Mouse (Mus musculus) kidney, adult 2 months (tissue): ENCODE data around the gene Kcnmb3. TPM values are rescaled to one million over a fixed set of nuclear protein-coding genes. Genes with fewer than 3 reads are reported as not detected.

Experiments
- DNase-seq: peaks from one replicate; pipeline ENCODE4 v3.0.0; 2021
- H3K27ac ChIP-seq: fragments of 200-500 bp; 2 replicates; pipeline ENCODE4 v1.5.1; 2012; ENCODE audit warnings: low read depth, low read length, control low read depth, inconsistent platforms; ENCODE audit not compliant: insufficient read depth
- H3K27me3 ChIP-seq: fragments of 200-500 bp; replicated peaks from 2 replicates; pipeline ENCODE4 v1.6.1; 2012; ENCODE audit warnings: mild to moderate bottlenecking, moderate library complexity, low read length, inconsistent platforms; ENCODE audit not compliant: control insufficient read depth, insufficient read depth
- H3K36me3 ChIP-seq: fragments of 200-500 bp; 2 replicates; pipeline ENCODE4 v1.6.1; 2012; ENCODE audit warnings: mild to moderate bottlenecking, moderate library complexity, low read length, inconsistent platforms; ENCODE audit not compliant: control insufficient read depth, insufficient read depth
- H3K4me1 ChIP-seq: fragments of 200-500 bp; 2 replicates; pipeline ENCODE4 v1.6.1; 2011; ENCODE audit warnings: low read length; ENCODE audit not compliant: control insufficient read depth, insufficient read depth
- H3K4me3 ChIP-seq: fragments of 200-500 bp; 2 replicates; pipeline ENCODE4 v1.5.1; 2011; ENCODE audit warnings: mild to moderate bottlenecking, low read depth, low read length, control low read depth; ENCODE audit not compliant: insufficient read depth
- CTCF ChIP-seq: fragments of 200-500 bp; conservative IDR thresholded peaks from 2 replicates; pipeline ENCODE4 v1.5.1; 2011; ENCODE audit warnings: low read depth, mild to moderate bottlenecking, control low read depth, low read length, moderate library complexity, mixed read lengths; ENCODE audit not compliant: insufficient read depth, insufficient read length
- POLR2A ChIP-seq: fragments of 200-500 bp; IDR thresholded peaks from one replicate; pipeline ENCODE4 v1.6.1; 2011; ENCODE audit warnings: low read depth, low read length, control low read depth
- WGBS: fragments of 180-500 bp; shearing (Covaris S2); methylation state at CpG from one replicate; pipeline ENCODE4 v1.1.7; 2018; 5-methylcytosine and 5-hydroxymethylcytosine counted together
- polyA plus RNA-seq: library from polyadenylated mRNA; depleted of rRNA; stranded (reverse); fragments of >200 nt; gene quantifications from 2 replicates; pipeline ENCODE4 v1.2.3, GENCODE M21; 2012

Gene Kcnmb3
- polyA plus RNA-seq, 1 experiment = 0.05 TPM

- 52% methylated on average over 10 of the region's 10 CpGs for WGBS
- Histone ChIP-seq H3K27me3 (no peaks in the 10 kb centered on the region), H3K4me3 (no peak overlapping the region), H3K36me3 (no peaks in the 10 kb centered on the region), H3K4me1 (peaks cover 11% of the 10 kb centered on the region), H3K27ac (no peak overlapping the region)
- no peak for DNase-seq
- TF ChIP-seq POLR2A (no peak), CTCF (no peak)
Observed at GRCm38 (mm10) chr3:32473184-32473583, 18.8 kb downstream of the Kcnmb3 start.

DNA sequence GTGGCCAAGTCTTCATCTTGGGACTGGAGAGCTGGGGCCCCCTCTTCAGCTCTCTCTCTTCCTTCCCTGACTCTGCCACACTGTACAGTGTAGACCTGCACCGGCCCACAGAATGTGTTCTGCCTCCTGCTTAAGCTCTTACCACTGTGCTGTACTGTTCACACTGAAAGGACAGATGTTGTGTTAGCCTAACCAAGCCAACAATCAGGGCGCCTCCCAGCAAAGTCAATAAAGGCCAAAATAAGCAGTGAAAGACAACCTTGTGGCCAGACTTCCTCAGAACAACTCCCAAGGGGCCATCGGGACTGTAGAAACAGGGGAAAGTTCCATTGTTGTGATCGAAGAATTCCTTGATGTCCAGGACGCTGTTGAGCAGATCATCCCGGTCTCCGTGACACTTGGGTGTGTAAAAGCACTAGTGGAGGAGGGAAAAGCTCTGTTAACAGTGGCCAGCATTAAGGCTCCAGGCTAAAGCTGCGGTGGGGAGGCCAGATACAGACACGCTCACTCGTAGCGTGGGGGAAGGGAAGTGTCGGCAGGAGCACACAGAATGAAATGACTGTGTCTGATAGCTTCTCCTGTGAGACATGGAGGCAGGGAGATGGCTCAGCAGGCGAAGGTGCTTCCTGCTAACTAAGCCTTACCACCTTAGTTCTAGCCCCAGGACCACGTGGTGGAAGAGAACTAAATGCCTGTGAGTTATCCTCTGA, 19.7 kb downstream of the Kcnmb3 start:
- no peak for DNase-seq
- Histone ChIP-seq H3K27me3 (no peaks in the 10 kb centered on the region), H3K4me3 (no peak overlapping the region), H3K27ac (no peak overlapping the region), H3K36me3 (no peaks in the 10 kb centered on the region), H3K4me1 (peaks cover 11% of the 10 kb centered on the region)
- no peak for TF ChIP-seq CTCF
- no peak for TF ChIP-seq POLR2A
- WGBS = 48% methylated on average over 14 of the region's 14 CpGs

- TF ChIP-seq CTCF = no peak
- no peak for TF ChIP-seq POLR2A
- peak; percentile 57 for DNase-seq
- H3K36me3 ChIP-seq = no peaks in the 10 kb centered on the region
- H3K4me3 ChIP-seq = no peak overlapping the region
- WGBS = 29% methylated on average over 6 of the region's 6 CpGs
- peaks cover 11% of the 10 kb centered on the region for H3K4me1 ChIP-seq
- H3K27ac ChIP-seq = peak overlapping the region; percentile 26; the same call in 1 of the 2 replicates
- no peaks in the 10 kb centered on the region for H3K27me3 ChIP-seq
Observed at GRCm38 (mm10) chr3:32471098-32471497, 20.9 kb downstream of the Kcnmb3 start.

- DNase-seq = no peak
- Histone ChIP-seq H3K27ac (no peak overlapping the region), H3K4me1 (peaks cover 11% of the 10 kb centered on the region), H3K4me3 (no peak overlapping the region), H3K27me3 (no peaks in the 10 kb centered on the region), H3K36me3 (no peaks in the 10 kb centered on the region)
- WGBS = 66% methylated on average over 7 of the region's 7 CpGs
- TF ChIP-seq POLR2A = no peak
- TF ChIP-seq CTCF = no peak
Observed at GRCm38 (mm10) chr3:32470449-32470848, 21.6 kb downstream of the Kcnmb3 start.

GRCm38 (mm10) chr3:32468411-32468810, 23.6 kb downstream of the Kcnmb3 start:
- Histone ChIP-seq H3K4me3 (no peak overlapping the region), H3K27ac (no peak overlapping the region), H3K36me3 (0 out of 2 replicates have a peak, but pooled peaks cover 1% of the 10 kb centered on the region), H3K27me3 (no peaks in the 10 kb centered on the region), H3K4me1 (peaks cover 11% of the 10 kb centered on the region)
- DNase-seq = no peak
- 74% methylated on average over 4 of the region's 4 CpGs for WGBS
- TF ChIP-seq CTCF (no peak), POLR2A (no peak)

GRCm38 (mm10) chr3:32467321-32467720, 24.7 kb downstream of the Kcnmb3 start:
- Histone ChIP-seq H3K4me1 (peaks cover 11% of the 10 kb centered on the region), H3K27me3 (no peaks in the 10 kb centered on the region), H3K36me3 (peaks cover 4% of the 10 kb centered on the region), H3K27ac (peak overlapping the region; percentile 12; the same call in 1 of the 2 replicates), H3K4me3 (no peak overlapping the region)
- no peak for TF ChIP-seq CTCF
- 71% methylated on average over 4 of the region's 4 CpGs for WGBS
- DNase-seq = peak; percentile 54

GRCm38 (mm10) chr3:32459777-32460176, 32.3 kb downstream of the Kcnmb3 start:
- Histone ChIP-seq H3K36me3 (peaks cover 19% of the 10 kb centered on the region), H3K4me1 (no peaks in the 10 kb centered on the region), H3K27me3 (no peaks in the 10 kb centered on the region), H3K27ac (no peak overlapping the region), H3K4me3 (no peak overlapping the region)
- TF ChIP-seq CTCF = peak; percentile 72
- TF ChIP-seq POLR2A = no peak
- WGBS = 55% methylated on average over 4 of the region's 4 CpGs
- DNase-seq = peak; percentile 63

DNA sequence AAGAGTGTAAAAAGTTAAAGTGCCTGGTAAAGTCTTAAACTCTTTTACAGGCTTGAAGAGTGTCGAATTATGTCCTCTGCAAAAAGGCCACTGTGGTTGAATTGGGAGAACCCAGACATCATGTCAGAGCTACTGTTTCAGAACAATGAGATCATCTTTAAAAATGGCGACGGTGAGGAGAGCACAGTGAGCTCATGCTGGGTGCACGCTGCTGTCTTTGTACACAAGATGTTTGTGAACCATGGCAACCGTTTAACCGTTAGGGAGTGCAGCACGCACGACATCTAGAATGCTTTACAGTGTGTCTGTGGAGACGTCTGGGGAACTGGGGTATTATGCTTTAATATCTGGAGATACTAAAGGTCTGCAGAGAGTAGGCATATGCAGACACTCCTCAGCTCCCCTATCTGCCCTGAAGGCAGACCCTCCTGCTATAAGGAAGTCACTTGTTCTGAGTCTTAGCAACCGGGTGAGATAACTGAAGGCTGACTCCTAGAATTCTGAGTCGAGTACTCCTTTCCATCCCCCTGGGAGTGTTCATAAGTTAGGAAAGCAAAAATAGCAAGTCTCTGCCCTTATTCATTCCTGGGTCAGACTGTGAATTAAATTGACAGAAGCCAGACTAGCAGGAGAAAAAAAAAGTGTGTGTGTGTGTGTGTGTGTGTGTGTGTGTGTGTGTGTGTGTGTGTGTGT, 37.6 kb downstream of the Kcnmb3 start:
- TF ChIP-seq POLR2A (no peak), CTCF (no peak)
- H3K4me3 ChIP-seq = no peak overlapping the region
- WGBS = 76% methylated on average over 11 of the region's 11 CpGs
- H3K27me3 ChIP-seq = no peaks in the 10 kb centered on the region
- H3K4me1 ChIP-seq = no peaks in the 10 kb centered on the region
- no peak overlapping the region for H3K27ac ChIP-seq
- H3K36me3 ChIP-seq = peaks cover 15% of the 10 kb centered on the region
- no peak for DNase-seq
